Mouse (Mus musculus) embryonic facial prominence, embryonic 12.5 days (tissue): ENCODE results near the gene Inpp4b. TPM values are rescaled to one million over a fixed set of nuclear protein-coding genes. Genes with fewer than 3 reads are reported as not detected.

Experiments used
- ATAC-seq: fragments of 200-750 bp; cut with Nextera tagmentation; 2 replicates; pipeline ENCODE4 v1.8.0; 2017; ENCODE audit not compliant: insufficient number of reproducible peaks, insufficient read depth, low FRiP score, low TSS enrichment
- H3K27ac ChIP-seq: fragments of 300-500 bp; sonication (generic); 2 replicates; pipeline ENCODE4 v1.5.1; 2016; ENCODE audit warnings: mild to moderate bottlenecking
- H3K27me3 ChIP-seq: fragments of 300-500 bp; sonication (generic); 2 replicates; pipeline ENCODE4 v1.6.1; 2016; ENCODE audit warnings: mild to moderate bottlenecking, moderate library complexity
- H3K36me3 ChIP-seq: fragments of 300-500 bp; sonication (generic); 2 replicates; pipeline ENCODE4 v1.6.1; 2016; ENCODE audit warnings: mild to moderate bottlenecking
- H3K4me1 ChIP-seq: fragments of 300-500 bp; sonication (generic); 2 replicates; pipeline ENCODE4 v1.6.1; 2016
- H3K4me2 ChIP-seq: fragments of 300-500 bp; sonication (generic); replicated peaks from 2 replicates; pipeline ENCODE4 v1.6.1; 2016; ENCODE audit warnings: mild to moderate bottlenecking, moderate library complexity
- H3K4me3 ChIP-seq: fragments of 300-500 bp; sonication (generic); 2 replicates; pipeline ENCODE4 v1.5.1; 2016; ENCODE audit warnings: mild to moderate bottlenecking
- H3K9ac ChIP-seq: fragments of 300-500 bp; sonication (generic); 2 replicates; pipeline ENCODE4 v1.6.1; 2016; ENCODE audit warnings: mild to moderate bottlenecking, moderate library complexity
- H3K9me3 ChIP-seq: fragments of 300-500 bp; sonication (generic); 2 replicates; pipeline ENCODE4 v1.6.1; 2016; ENCODE audit warnings: mild to moderate bottlenecking, moderate library complexity
- WGBS: fragments of 180-500 bp; shearing (Covaris S2); methylation state at CpG from one replicate; pipeline ENCODE4 v1.1.7; 2016; 5-methylcytosine and 5-hydroxymethylcytosine counted together
- polyA plus RNA-seq: library from polyadenylated mRNA; unstranded; fragments of >200 nt; fragmentation: Nextera tagmentation; extraction: Ambion mirVana; gene quantifications from 2 replicates; pipeline ENCODE4 v1.2.1, GENCODE M21; 2016

Gene Inpp4b
- polyA plus RNA-seq, 1 experiment from 2014 or later = 19.7 TPM

DNA sequence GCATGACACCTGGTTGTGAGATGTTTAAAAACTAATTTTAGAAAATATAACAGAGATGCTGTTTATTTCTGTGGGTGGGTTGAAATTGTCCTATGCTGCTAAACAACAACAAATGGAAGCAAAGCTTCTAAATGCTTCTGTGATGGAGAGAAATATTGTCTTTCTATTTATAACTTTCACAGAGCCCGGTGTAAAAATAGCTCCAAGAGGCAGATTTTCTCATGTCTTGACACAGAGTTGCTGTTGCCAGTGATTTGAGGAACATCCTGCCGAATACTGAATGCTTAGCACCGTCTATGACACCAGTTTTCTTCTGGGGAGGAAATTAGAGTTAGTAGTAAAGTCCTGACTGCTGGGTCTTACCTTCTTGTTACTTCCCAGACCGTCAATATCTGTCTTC is 513.8 kb downstream of the Inpp4b start:
- no peak overlapping the region for H3K4me3 ChIP-seq
- H3K4me1 ChIP-seq = no peaks in the 10 kb centered on the region
- no peak overlapping the region for H3K4me2 ChIP-seq
- H3K27ac ChIP-seq = no peak overlapping the region
- H3K36me3 ChIP-seq = no peaks in the 10 kb centered on the region
- H3K9ac ChIP-seq = no peak overlapping the region
- ATAC-seq = no peak
- H3K27me3 ChIP-seq = no peaks in the 10 kb centered on the region
- WGBS = 70% methylated on average over 4 of the region's 4 CpGs
- no peaks in the 10 kb centered on the region for H3K9me3 ChIP-seq

DNA sequence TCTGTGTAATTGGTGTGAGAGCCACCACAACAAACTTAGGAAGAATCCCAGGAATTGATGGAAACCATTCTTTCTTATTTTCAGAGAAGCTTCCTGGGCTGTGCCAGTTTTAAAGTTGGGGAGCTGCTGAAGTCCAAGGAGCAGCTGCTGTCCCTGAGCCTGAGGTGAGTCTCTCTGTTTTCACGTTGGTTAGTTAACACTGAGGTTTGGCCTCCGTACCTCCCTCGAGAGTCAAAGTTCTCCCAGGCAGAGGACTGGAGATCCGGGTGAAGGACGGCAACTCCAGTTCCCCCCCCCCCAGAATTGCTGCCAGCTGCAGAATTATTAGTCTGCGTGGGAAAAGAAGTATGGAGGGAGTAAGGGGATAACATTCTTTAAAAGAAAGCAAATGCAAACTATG is 514.3 kb downstream of the Inpp4b start:
- H3K4me3 ChIP-seq = no peak overlapping the region
- no peaks in the 10 kb centered on the region for H3K36me3 ChIP-seq
- H3K9me3 ChIP-seq = no peaks in the 10 kb centered on the region
- H3K4me1 ChIP-seq = no peaks in the 10 kb centered on the region
- no peak overlapping the region for H3K9ac ChIP-seq
- H3K4me2 ChIP-seq = no peak overlapping the region
- no peak overlapping the region for H3K27ac ChIP-seq
- 32% methylated on average over 6 of the region's 6 CpGs for WGBS
- no peaks in the 10 kb centered on the region for H3K27me3 ChIP-seq
- no peak for ATAC-seq

- Histone ChIP-seq H3K4me3 (no peak overlapping the region), H3K4me2 (no peak overlapping the region), H3K27ac (no peak overlapping the region), H3K36me3 (no peaks in the 10 kb centered on the region), H3K4me1 (no peaks in the 10 kb centered on the region), H3K9ac (no peak overlapping the region), H3K27me3 (no peaks in the 10 kb centered on the region), H3K9me3 (no peaks in the 10 kb centered on the region)
- 81% methylated on average over 4 of the region's 4 CpGs for WGBS
- no peak for ATAC-seq
Observed at GRCm38 (mm10) chr8:81858393-81858792, 516.0 kb downstream of the Inpp4b start.

DNA sequence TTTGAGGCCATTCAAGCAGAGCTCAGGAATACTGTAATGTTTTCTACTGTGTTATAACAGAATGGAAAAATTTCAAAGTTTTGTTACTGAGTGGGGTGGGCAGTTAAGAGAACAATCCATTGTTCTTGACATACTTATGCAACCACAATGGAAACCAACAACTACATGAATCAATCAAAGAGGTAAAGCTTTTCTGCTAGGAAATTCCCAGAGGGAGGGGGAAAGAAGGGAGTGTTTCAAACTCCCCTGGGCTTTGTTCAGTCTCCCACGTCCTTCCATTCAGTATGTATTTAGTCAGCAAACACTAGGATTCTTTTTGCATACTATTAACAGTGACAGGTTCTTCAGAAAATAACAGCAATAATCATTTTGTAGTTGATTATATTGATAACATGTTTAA is 517.4 kb downstream of the Inpp4b start:
- H3K9ac ChIP-seq = no peak overlapping the region
- H3K27ac ChIP-seq = no peak overlapping the region
- no peak for ATAC-seq
- no peaks in the 10 kb centered on the region for H3K4me1 ChIP-seq
- H3K36me3 ChIP-seq = no peaks in the 10 kb centered on the region
- WGBS = 83% methylated on average over 1 of the region's 1 CpGs
- no peak overlapping the region for H3K4me2 ChIP-seq
- no peaks in the 10 kb centered on the region for H3K27me3 ChIP-seq
- H3K4me3 ChIP-seq = no peak overlapping the region
- H3K9me3 ChIP-seq = no peaks in the 10 kb centered on the region

DNA sequence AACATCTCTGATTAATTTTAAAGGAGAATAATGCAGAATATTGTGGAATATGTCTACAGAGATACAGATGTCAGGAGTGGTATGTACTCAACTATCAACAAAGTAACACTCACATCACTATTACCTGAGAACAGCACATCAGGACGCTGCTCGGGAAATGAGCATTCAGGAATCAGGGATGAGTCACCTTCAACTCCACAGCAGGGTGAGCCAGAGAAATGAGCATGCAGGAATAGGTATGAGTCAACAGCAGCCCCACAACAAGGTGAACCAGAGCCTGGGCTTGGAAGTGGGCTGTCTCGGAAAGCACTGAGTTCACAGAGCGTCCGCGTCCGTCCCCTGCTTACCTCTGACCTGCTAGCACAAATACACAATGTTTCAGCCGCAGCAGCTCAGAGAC is 519.0 kb downstream of the Inpp4b start:
- H3K4me2 ChIP-seq = no peak overlapping the region
- H3K9me3 ChIP-seq = no peaks in the 10 kb centered on the region
- H3K27me3 ChIP-seq = no peaks in the 10 kb centered on the region
- no peak overlapping the region for H3K9ac ChIP-seq
- no peak for ATAC-seq
- 94% methylated on average over 8 of the region's 8 CpGs for WGBS
- no peak overlapping the region for H3K27ac ChIP-seq
- no peaks in the 10 kb centered on the region for H3K36me3 ChIP-seq
- no peak overlapping the region for H3K4me3 ChIP-seq
- H3K4me1 ChIP-seq = no peaks in the 10 kb centered on the region

GRCm38 (mm10) chr8:81862738-81863137 is 520.4 kb downstream of the Inpp4b start:
- Histone ChIP-seq H3K27ac (no peak overlapping the region), H3K4me3 (no peak overlapping the region), H3K4me1 (0 out of 2 replicates have a peak, but pooled peaks cover 4% of the 10 kb centered on the region), H3K27me3 (no peaks in the 10 kb centered on the region), H3K9me3 (no peaks in the 10 kb centered on the region), H3K9ac (no peak overlapping the region), H3K36me3 (no peaks in the 10 kb centered on the region), H3K4me2 (no peak overlapping the region)
- ATAC-seq = no peak

GRCm38 (mm10) chr8:81864318-81864717 is 522.0 kb downstream of the Inpp4b start:
- H3K9ac ChIP-seq = no peak overlapping the region
- no peak overlapping the region for H3K4me2 ChIP-seq
- no peaks in the 10 kb centered on the region for H3K9me3 ChIP-seq
- ATAC-seq = no peak
- H3K4me1 ChIP-seq = 0 out of 2 replicates have a peak, but pooled peaks cover 4% of the 10 kb centered on the region
- no peaks in the 10 kb centered on the region for H3K36me3 ChIP-seq
- H3K4me3 ChIP-seq = no peak overlapping the region
- H3K27me3 ChIP-seq = no peaks in the 10 kb centered on the region
- WGBS = 79% methylated on average over 2 of the region's 2 CpGs
- H3K27ac ChIP-seq = no peak overlapping the region

- Histone ChIP-seq H3K4me3 (no peak overlapping the region), H3K4me2 (no peak overlapping the region), H3K36me3 (no peaks in the 10 kb centered on the region), H3K4me1 (0 out of 2 replicates have a peak, but pooled peaks cover 4% of the 10 kb centered on the region), H3K27ac (no peak overlapping the region), H3K27me3 (no peaks in the 10 kb centered on the region), H3K9ac (no peak overlapping the region), H3K9me3 (no peaks in the 10 kb centered on the region)
- no peak for ATAC-seq
- 66% methylated on average over 3 of the region's 3 CpGs for WGBS
Observed at GRCm38 (mm10) chr8:81865664-81866063, 523.3 kb downstream of the Inpp4b start.

- no peak overlapping the region for H3K4me3 ChIP-seq
- no peaks in the 10 kb centered on the region for H3K27me3 ChIP-seq
- H3K9ac ChIP-seq = no peak overlapping the region
- 20% methylated on average over 3 of the region's 3 CpGs for WGBS
- no peak overlapping the region for H3K27ac ChIP-seq
- no peak overlapping the region for H3K4me2 ChIP-seq
- no peaks in the 10 kb centered on the region for H3K9me3 ChIP-seq
- no peak for ATAC-seq
- H3K36me3 ChIP-seq = no peaks in the 10 kb centered on the region
- 0 out of 2 replicates have a peak, but pooled peaks cover 4% of the 10 kb centered on the region for H3K4me1 ChIP-seq
Observed at GRCm38 (mm10) chr8:81867020-81867419, 524.7 kb downstream of the Inpp4b start.

DNA sequence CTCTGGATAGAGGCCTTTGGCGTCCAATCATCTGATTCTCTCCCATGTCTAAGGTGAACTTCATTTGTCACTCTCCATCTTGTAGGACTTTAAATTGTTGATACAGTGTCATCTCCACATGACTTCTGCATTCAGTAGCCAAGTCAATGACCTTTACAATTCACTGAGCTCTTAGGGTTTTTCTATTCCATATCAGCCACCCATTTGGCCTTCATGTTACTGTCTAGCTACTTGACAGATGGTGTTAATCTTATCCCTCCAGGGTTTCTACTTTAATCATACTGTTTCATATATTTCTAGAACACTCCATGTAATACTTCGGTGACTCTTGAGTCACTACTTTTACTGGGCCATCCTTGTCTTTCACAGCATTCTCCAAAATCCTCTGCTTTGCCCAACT is 528.1 kb downstream of the Inpp4b start:
- H3K9ac ChIP-seq = no peak overlapping the region
- H3K4me2 ChIP-seq = no peak overlapping the region
- H3K36me3 ChIP-seq = no peaks in the 10 kb centered on the region
- 87% methylated on average over 2 of the region's 2 CpGs for WGBS
- 0 out of 2 replicates have a peak, but pooled peaks cover 4% of the 10 kb centered on the region for H3K4me1 ChIP-seq
- H3K27ac ChIP-seq = no peak overlapping the region
- H3K4me3 ChIP-seq = no peak overlapping the region
- no peaks in the 10 kb centered on the region for H3K9me3 ChIP-seq
- ATAC-seq = no peak
- no peaks in the 10 kb centered on the region for H3K27me3 ChIP-seq

- no peak overlapping the region for H3K9ac ChIP-seq
- no peak overlapping the region for H3K4me3 ChIP-seq
- 69% methylated on average over 3 of the region's 3 CpGs for WGBS
- no peaks in the 10 kb centered on the region for H3K36me3 ChIP-seq
- H3K27ac ChIP-seq = no peak overlapping the region
- H3K4me1 ChIP-seq = no peaks in the 10 kb centered on the region
- no peak overlapping the region for H3K4me2 ChIP-seq
- H3K27me3 ChIP-seq = no peaks in the 10 kb centered on the region
- ATAC-seq = no peak
- H3K9me3 ChIP-seq = no peaks in the 10 kb centered on the region
Observed at GRCm38 (mm10) chr8:81880071-81880470, 537.7 kb downstream of the Inpp4b start.

DNA sequence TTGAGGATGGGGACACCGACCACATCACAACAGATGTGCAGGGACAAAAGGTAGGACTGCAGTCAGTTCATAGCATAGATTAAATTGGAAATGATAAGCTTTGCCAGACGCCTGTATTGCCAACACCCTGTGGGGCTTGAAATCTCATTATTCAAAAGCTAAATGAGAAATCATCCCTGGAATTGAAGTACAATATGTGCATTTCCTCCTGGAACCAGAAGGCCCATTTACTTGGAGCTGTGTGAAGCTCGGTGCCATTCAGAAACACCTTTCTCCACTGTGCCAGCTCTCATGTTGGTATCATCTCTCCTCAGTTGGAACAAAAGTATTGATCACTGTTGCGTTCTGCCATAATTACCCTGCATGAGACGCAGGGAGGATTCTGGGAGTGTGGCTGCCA is 541.8 kb downstream of the Inpp4b start:
- Histone ChIP-seq H3K27me3 (no peaks in the 10 kb centered on the region), H3K4me1 (no peaks in the 10 kb centered on the region), H3K36me3 (no peaks in the 10 kb centered on the region), H3K4me2 (no peak overlapping the region), H3K27ac (no peak overlapping the region), H3K9me3 (no peaks in the 10 kb centered on the region), H3K4me3 (no peak overlapping the region), H3K9ac (no peak overlapping the region)
- WGBS = 83% methylated on average over 5 of the region's 5 CpGs
- ATAC-seq = no peak

- Histone ChIP-seq H3K4me3 (no peak overlapping the region), H3K9ac (no peak overlapping the region), H3K27ac (no peak overlapping the region), H3K4me2 (no peak overlapping the region), H3K36me3 (no peaks in the 10 kb centered on the region), H3K9me3 (peaks cover 4% of the 10 kb centered on the region; the same call in 1 of the 2 replicates), H3K27me3 (no peaks in the 10 kb centered on the region), H3K4me1 (no peaks in the 10 kb centered on the region)
- no peak for ATAC-seq
Observed at GRCm38 (mm10) chr8:81888843-81889242, 546.5 kb downstream of the Inpp4b start.
